Mouse (Mus musculus) small intestine, adult 2 months (tissue): ENCODE results near the gene Adi1.

Source experiments
- CTCF ChIP-seq: fragments of 200-500 bp; IDR thresholded peaks from 2 replicates; pipeline ENCODE4 v1.5.1; 2012; ENCODE audit warnings: low read depth, mild to moderate bottlenecking, control low read depth, inconsistent platforms, low read length, moderate library complexity, mixed read lengths; ENCODE audit not compliant: insufficient replicate concordance, insufficient read length; ENCODE audit errors: extremely low read depth
- POLR2A ChIP-seq: fragments of 200-500 bp; IDR thresholded peaks from 2 replicates; pipeline ENCODE4 v1.6.1; 2012; ENCODE audit warnings: low read depth, mild to moderate bottlenecking, control low read depth, inconsistent platforms, low read length, moderate library complexity

- no peak for TF ChIP-seq POLR2A
- TF ChIP-seq CTCF = no peak
These were observed 42.0 kb downstream of the Adi1 start for GRCm38 (mm10) chr12:28717066-28717465.
